Mouse (Mus musculus) bone marrow, adult 2 months (tissue): ENCODE results near the gene Car14.

Experiments
- CTCF ChIP-seq: fragments of 200-500 bp; IDR thresholded peaks from 2 replicates; pipeline ENCODE4 v1.5.1; 2011; ENCODE audit warnings: low read length, control low read depth; ENCODE audit not compliant: control insufficient read depth, insufficient read depth
- POLR2A ChIP-seq: fragments of 200-500 bp; IDR thresholded peaks from 2 replicates; pipeline ENCODE4 v1.6.1; 2011; ENCODE audit warnings: low read depth, mild to moderate bottlenecking, control low read depth, low read length, borderline replicate concordance; ENCODE audit not compliant: control insufficient read depth

- TF ChIP-seq CTCF (no peak), POLR2A (peak; percentile 33; the same call in 1 of the 2 replicates)
Measured at GRCm38 (mm10) chr3:95929581-95930470, 25.3 kb upstream of the Car14 start.
